Mouse (Mus musculus) gastrocnemius, postnatal 14 days (tissue): ENCODE data around the gene Mrgpra2a. TPM values are rescaled to one million over a fixed set of nuclear protein-coding genes. Genes with fewer than 3 reads are reported as not detected.
"Not testable (repeated sequence)": the region's sequence is repeated elsewhere in the genome, so short reads cannot be mapped to it uniquely, and the experiment has no call there.

ENCODE experiments used
- DNase-seq: peaks from one replicate; pipeline ENCODE4 v3.0.0; 2021; ENCODE audit warnings: mixed read lengths
- intact Hi-C: fragments of 180-260 bp; cut with DNase I; formaldehyde crosslinking; loops from one replicate; pipeline ENCODE4 v1.15.1; 2025; ENCODE audit warnings: low total_unique reads
- long read RNA-seq, 2 experiments: library from polyadenylated mRNA; stranded (forward); transcript quantifications; one replicate each; pipeline ENCODE4 v2.0.0; 2021
- total RNA-seq, 2 experiments: library from RNA; stranded (reverse); gene quantifications; 2 replicates each; pipeline ENCODE4 v1.2.3; 2021

Mrgpra2a gene
- total RNA-seq = not detected
- long read RNA-seq, experiment 1 = 0 reads
- long read RNA-seq, experiment 2 = 0 reads

- DNase-seq, intact Hi-C loops: not testable (repeated sequence)
Observed at GRCm38 (mm10) chr7:47452015-47452414, at the start of gene Mrgpra2a. Gene Mrgpra2a, minus strand, starts transcription at chr7:47452139.

GRCm38 (mm10) chr7:47491266-47491665, 39.3 kb upstream of the Mrgpra2a start:
- DNase-seq, intact Hi-C loops: not testable (repeated sequence)

- intact Hi-C loops, DNase-seq: not testable (repeated sequence)
Observed at GRCm38 (mm10) chr7:47489438-47489837, 37.5 kb upstream of the Mrgpra2a start.

- intact Hi-C loops, DNase-seq: not testable (repeated sequence)
Observed at GRCm38 (mm10) chr7:47483181-47483580, 31.2 kb upstream of the Mrgpra2a start.

- not testable (repeated sequence) for DNase-seq
Observed at GRCm38 (mm10) chr7:47473904-47474303, 22.0 kb upstream of the Mrgpra2a start.

GRCm38 (mm10) chr7:47465278-47465981, 13.5 kb upstream of the Mrgpra2a start:
- DNase-seq, intact Hi-C loops: not testable (repeated sequence)

More at GRCm38 (mm10) chr7:47473904-47474303, 22.0 kb upstream of the Mrgpra2a start:
- intact Hi-C loops = not testable (repeated sequence)

GRCm38 (mm10) chr7:47445729-47446128, 6.2 kb downstream of the Mrgpra2a start:
- intact Hi-C loops, DNase-seq: not testable (repeated sequence)

- intact Hi-C loops, DNase-seq: not testable (repeated sequence)
Observed at GRCm38 (mm10) chr7:47436463-47436862, 15.5 kb downstream of the Mrgpra2a start.

GRCm38 (mm10) chr7:47427815-47428508, 24.0 kb downstream of the Mrgpra2a start:
- intact Hi-C loops, DNase-seq: not testable (repeated sequence)

GRCm38 (mm10) chr7:47410602-47411001, 41.3 kb downstream of the Mrgpra2a start:
- DNase-seq = no peak
- intact Hi-C loops = no loop called here

- intact Hi-C loops = no loop called here
- no peak for DNase-seq
Observed at GRCm38 (mm10) chr7:47409545-47409944, 42.4 kb downstream of the Mrgpra2a start.

- intact Hi-C loops = no loop called here
- DNase-seq = no peak
Observed at GRCm38 (mm10) chr7:47401125-47401524, 50.8 kb downstream of the Mrgpra2a start.

Other genes with a start within 250 kb of the Mrgpra2a start
- not detected for gene Mrgpra6, start 247.2 kb downstream of the Mrgpra2a start, total RNA-seq
- gene Mrgpra9, start 199.3 kb downstream of the Mrgpra2a start, total RNA-seq = not detected
- gene Mrgpra1, start 97.9 kb downstream of the Mrgpra2a start, total RNA-seq = not detected
- gene Mrgpra2b, start 76.7 kb upstream of the Mrgpra2a start, total RNA-seq = not detected
- gene Mrgpra3, start 149.2 kb upstream of the Mrgpra2a start, total RNA-seq = not detected